Mouse (Mus musculus) yolk sac, embryonic 10.5 days (tissue): ENCODE measurements around the gene Ino80e.
"Not testable (repeated sequence)": the region's sequence is repeated elsewhere in the genome, so short reads cannot be mapped to it uniquely, and the experiment has no call there.

Experiments used
- DNase-seq: peaks from one replicate; pipeline ENCODE4 v3.0.0-alpha.2; 2017; ENCODE audit warnings: low spot score

Ino80e gene

DNA sequence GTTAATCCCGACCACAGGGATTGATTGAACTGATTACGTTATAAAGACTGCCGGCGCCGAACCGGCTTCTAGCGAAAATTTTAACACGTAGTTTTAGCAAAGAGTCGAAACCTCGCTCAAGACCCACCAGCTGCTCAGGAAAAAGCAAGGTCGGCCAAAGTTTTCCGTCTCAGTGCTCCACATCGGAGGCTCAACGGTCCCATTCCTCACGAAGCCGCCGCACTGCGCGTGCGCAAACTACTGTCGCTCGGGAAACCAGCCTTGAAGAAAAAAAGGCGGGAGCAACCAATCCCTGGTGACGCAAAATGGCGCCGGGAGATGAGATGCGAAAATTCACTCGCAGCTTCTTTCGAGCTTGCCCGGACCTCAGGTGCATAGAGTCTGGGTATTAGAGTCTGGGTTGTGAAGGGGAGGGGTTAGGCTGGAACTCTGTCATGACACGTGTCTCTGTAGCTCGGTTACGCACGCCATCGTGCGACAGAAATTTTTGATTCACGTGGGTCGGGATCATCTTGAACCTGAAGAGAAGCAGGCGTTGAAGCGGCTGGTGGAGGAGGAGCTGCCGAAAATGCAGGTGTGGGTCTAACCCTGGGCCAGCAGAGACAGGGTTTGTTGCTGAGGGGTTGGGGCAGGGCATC lies at the start of gene Ino80e:
Gene Ino80e, minus strand, starts transcription at position 231 of the 638 bp plus-strand sequence.
- peak; percentile 91 for DNase-seq

DNA sequence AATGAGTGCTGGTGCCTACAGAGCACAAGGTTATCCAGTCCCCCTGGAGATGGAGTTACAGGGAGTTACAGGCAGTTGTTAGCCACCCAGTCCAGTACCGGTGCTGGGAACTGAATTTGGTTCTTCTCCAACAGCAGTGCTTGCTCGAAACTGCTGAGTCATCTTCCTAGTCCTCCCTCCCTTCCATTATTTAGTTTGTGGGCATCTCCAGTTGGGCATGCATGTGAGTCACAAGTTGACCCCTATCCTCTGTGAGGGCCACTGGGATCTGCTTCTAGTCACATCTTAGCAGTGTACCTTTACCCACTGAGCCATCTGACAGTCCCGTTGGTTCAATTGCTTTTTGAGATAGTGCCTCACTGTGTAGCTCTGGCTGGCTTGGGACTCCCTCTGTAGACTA lies 43.4 kb upstream of the Ino80e start:
- no peak for DNase-seq

GRCm38 (mm10) chr7:126899781-126900180 lies 37.6 kb upstream of the Ino80e start:
- DNase-seq, result not testable (repeated sequence)

GRCm38 (mm10) chr7:126898102-126898990 lies 36.2 kb upstream of the Ino80e start:
- peak; percentile 91 for DNase-seq

DNA sequence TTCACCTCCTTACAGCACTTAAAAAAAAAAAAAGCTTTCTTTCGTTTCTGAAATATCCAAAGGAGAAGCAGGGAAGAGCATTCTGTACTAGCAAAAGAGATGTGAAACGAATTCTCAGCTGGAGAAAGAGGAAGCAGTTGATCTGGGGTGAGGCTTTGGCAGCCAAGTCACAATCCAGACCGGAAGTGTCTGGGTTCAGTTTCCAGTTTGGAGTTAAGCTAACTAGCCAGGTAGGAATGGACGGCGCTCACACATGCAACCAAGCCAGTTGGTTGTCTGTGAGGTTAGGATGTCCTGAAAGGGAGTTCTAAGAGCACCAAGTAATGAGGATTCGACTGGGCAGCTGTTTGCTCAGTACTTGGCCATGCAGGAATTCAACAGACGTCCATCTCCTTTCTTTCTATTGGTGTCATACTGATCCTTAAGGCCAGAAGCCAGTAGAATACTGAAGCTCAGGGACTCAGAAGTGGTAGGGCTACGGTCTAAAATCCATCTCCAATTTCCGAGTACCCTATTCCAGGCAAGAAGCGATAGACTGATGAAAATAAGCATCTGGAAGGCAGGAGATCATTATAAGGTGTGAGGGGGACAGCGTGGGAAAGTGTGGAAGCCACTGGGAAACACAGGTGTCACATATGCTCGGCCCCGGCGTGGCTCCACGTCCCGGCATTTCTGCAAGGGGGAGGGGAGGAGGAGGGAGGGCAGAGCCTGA lies 35.4 kb upstream of the Ino80e start:
- DNase-seq, result no peak

- no peak for DNase-seq
Observed at GRCm38 (mm10) chr7:126896912-126897311, 34.7 kb upstream of the Ino80e start.

GRCm38 (mm10) chr7:126888852-126889251 lies 26.7 kb upstream of the Ino80e start:
- no peak for DNase-seq

DNA sequence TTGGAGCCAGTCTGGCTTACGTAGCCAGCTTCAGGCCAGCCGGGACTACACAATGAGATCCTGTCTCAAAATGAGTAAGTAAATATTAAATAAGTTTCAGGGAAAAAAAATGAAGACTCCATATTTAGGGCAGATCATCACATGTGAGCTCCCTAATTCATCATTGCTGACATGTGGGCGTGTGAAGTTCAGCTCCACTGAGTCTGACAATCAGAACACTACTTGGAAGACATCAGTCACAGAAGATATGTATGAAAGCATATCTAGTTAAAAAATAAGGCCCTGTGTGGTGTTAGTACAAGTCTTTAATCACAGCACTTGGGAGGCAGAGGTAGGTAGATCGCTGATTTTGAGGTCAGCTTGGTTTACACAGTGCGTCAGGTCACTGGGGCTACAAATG lies 25.1 kb upstream of the Ino80e start:
- DNase-seq, result no peak

DNA sequence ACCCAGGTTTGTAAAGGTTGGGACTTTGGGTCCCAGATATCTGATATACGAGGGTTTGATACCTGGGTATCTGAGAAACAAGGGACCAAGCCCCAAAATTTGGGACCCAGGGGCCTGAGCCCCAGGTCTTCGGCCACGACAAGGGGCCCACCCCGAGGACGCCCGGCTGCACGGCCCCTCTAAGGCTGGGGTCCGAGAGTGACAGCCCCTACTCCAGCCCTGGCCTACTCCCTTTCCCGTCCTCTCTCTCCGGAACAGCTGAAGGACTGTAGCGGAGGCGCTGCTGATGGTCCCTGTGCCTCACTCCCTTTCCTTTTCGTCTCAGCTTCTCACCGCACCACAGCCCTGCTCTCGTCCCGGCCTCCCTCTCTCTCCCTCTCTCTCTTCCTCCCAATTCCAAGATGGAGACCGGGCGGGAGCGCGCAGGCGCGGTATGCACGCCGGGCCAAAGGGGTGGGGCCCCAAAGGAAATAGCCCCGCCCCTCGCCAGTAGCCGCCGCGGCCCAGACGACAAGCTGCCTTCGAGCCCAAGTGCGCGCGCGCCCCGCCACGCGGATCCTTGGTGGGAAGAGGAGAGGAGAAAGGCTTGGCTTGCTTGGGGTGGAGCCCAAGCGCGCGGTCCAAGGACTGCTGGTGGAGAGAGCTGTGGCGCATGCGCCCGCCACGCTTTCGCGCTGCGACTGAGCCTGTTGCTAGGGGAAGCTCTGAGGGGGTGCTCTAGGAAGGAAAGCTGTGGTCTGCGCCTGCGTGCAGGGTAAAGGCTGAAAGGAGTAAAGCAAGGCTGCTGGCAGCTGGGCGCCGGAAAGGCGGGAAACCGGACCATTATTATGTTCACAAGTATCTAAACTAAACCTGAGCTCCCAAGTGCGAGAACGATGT lies 22.3 kb upstream of the Ino80e start, which contains the start of gene Taok2:
Gene Taok2, minus strand, starts transcription at position 418 of the 879 bp plus-strand sequence.
- DNase-seq, result peak; percentile 99

DNA sequence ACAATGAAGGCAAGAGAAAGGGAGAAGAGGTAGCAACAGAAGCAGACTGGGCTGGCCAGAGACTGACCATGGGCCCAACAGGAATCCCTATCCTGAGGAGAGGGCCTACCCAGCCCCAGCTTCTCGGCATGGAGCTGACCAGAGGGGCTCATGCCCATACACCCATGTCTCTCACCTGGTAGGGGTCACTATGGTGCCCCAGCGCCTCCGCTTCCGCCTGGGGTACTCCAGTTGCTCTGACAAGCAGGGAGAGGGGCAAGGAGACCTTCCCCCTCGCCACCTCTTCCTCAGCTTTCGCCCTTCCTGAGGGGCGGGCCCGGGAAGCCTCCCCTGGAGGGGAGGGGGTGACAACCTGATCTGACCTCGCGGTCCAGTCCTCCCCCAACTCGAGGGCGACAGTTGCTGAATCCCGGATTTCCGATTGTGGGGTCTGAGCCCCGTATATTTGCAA lies 21.6 kb upstream of the Ino80e start:
- peak; percentile 30 for DNase-seq

DNA sequence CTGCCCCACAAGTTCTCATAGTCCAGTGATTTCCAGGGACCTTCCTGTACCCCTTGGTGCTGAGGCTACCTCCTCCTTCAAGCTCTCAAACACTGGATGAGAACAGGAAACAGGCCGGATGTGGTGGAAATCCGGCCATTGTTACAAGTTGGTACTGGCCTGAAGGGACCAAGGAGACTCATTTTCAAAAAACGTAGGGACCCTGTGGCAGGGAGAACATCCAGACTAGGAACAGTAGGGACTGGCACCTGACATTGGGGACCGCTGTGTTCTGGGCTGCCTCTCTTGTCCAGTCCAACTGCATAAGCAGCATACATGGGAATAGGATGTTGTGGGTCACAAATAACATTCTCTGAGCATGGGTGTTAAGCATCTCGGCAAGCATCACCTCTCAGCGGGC lies 18.9 kb upstream of the Ino80e start:
- no peak for DNase-seq

- DNase-seq, result no peak
Observed at GRCm38 (mm10) chr7:126877239-126877638, 15.1 kb upstream of the Ino80e start.

DNA sequence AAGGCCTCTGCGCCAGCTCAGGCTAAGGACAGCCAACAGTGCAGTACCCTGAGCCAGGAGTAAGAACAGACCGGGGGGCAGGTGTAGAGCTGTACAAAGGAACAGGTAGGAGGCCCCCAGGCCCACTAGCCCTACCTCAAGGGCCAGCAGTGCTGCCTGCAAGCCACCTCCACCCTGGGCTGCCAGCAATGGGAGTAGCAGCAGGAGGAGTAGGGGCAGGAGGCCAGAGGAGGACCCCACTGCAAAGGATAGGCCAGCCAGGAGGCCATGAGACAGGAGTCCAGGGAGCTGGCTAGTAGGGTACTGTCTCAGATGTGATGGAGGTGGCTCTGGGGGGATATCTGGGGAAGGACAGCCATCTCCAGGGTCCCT lies 8.3 kb upstream of the Ino80e start:
- no peak for DNase-seq

- no peak for DNase-seq
Observed at GRCm38 (mm10) chr7:126869780-126870519, 7.8 kb upstream of the Ino80e start.

DNA sequence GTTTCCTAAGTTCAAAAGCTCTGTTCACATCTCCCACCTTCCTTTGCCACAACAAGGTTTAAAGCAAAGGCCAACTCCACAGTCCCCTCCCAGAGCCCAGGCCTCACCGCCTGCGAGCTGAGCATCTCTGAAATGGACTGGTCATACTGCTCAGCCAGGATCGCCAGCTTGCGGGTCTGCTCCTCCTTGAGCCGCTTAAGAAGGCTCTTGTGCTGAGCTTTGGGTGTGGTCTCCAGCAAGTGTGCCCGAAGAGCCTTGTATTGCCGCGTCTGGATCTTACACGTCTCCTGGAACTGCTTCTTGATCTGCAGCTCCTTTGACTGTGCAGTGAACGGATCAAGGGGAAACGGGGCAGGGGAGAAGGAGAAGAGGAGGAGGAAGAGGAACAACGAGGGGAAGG lies 5.8 kb upstream of the Ino80e start:
- DNase-seq, result no peak

- DNase-seq, result no peak
Observed at GRCm38 (mm10) chr7:126867534-126867933, 5.4 kb upstream of the Ino80e start.

DNA sequence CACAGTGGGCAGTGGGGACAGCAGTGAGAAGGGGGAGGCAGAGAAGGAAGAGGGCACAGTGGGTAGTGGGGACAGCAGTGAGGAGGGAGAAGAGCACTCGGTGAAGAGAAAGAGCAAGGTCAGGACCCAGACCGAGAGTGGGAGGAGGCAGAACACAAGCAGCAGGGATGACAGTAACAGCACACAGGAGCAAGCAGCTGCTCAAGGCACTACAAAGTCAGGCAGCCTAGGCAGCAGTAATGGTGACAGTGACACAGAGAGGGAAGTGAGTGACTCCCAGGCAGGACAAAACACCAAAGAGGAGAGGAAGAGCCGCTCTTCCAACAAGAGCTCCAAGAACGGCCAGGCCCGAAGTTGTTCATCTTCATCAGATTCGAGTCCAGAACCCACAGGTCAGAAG lies 1.6 kb upstream of the Ino80e start:
- DNase-seq, result no peak

- DNase-seq, result peak; percentile 96
Observed at GRCm38 (mm10) chr7:126861429-126862130, 597 bp downstream of the Ino80e start, which contains the start of gene Hirip3. Gene Hirip3 (plus strand): TSS chr7:126861972.

DNA sequence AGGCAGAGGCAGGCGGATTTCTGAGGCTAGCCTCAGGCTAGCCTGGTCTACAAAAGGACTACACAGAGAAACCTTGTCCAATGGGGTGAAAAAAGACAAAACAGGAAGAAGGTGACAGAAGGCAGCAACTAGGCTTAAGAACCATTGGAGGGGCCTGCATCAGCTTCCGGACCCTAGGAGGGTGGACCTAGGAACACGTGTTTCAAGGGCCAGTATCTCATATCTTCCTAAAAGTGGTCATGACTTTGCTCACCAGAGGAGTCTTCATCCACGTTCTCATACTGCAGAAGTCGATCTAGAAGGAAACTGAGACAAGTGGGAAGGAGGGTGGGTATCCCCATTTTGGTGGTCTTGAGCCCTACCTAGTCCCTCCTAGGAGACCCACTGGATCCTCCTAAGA lies 1.2 kb downstream of the Ino80e start:
- DNase-seq, result no peak

DNA sequence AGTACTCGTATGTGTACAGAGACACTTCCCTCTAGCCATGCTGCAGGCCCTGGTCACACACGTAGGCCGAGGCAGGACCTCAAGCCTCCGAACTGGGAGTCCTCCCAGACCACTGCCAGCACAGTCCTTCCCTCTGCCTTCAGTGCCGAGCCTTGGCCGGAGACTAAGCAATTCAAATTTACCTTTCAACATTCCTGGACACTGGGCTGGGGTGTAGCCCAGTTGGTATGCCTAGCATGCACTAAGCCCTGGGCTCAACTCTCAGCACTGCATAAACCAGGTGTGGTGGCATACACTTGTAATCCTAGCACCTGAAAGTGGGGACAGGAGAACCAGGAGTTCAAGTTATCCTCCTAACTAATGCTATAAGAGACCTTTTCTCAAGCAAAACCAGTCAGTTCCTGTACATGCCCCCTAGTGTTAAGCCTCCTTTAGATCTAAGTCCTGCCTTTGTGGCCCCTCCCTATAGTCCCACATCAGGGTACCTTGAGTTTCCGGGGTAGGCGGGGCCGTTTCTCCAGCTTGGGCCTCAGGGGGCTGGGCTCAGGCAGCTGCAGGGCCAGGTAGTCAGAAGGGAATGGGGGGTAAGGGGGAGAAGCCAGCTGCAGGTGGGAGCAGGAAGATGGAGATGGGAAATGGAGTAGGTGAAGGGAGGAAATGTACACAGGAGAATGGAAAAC lies 5.3 kb downstream of the Ino80e start:
- no peak for DNase-seq
